Mouse (Mus musculus): Measurements from ENCODE around the gene Sesn1. TPM values are rescaled to one million over a fixed set of nuclear protein-coding genes. Genes with fewer than 3 reads are reported as not detected.

Gene Sesn1
- total and polyA plus RNA-seq, 3 experiments, result 11.7 TPM; not detected in 1

- DNase-seq (ENCODE audit: low read depth, low spot score), result no peak
- no peaks in the 10 kb centered on the region for H3K27me3 ChIP-seq (ENCODE audit: control insufficient read depth in 1 of 2, insufficient read depth in 2 of 2, low read length in 2 of 2)
- H3K27ac ChIP-seq (ENCODE audit: control insufficient read depth, low read depth, low read length), result no peak overlapping the region
- TF ChIP-seq CHD1 (IDR thresholded peaks at IDR 0.05; ENCODE audit: low read depth, low read length), result no peak
- no peak for TF ChIP-seq MEF2A (IDR thresholded peaks at IDR 0.05; ENCODE audit: extremely low read depth, insufficient replicate concordance, low read depth, low read length, poor library complexity, severe bottlenecking)
- TF ChIP-seq RCOR1 (IDR thresholded peaks at IDR 0.05; ENCODE audit: low read depth, low read length), result no peak
- TF ChIP-seq CHD2 (IDR thresholded peaks at IDR 0.05; ENCODE audit: low read length), result no peak
- no peak for TF ChIP-seq EP300 (IDR thresholded peaks at IDR 0.05; ENCODE audit: low read depth in 1 of 2, low read length in 2 of 2)
- no peak for TF ChIP-seq HCFC1 (IDR thresholded peaks at IDR 0.05; ENCODE audit: low read depth, low read length)
- no peak for TF ChIP-seq USF2 (IDR thresholded peaks at IDR 0.05; ENCODE audit: borderline replicate concordance in 1 of 2, insufficient read depth in 1 of 2, low read depth in 1 of 2, low read length in 2 of 2)
- TF ChIP-seq TCF12 (IDR thresholded peaks at IDR 0.05; ENCODE audit: low read depth, low read length), result no peak
- TF ChIP-seq POLR2AphosphoS2 (IDR thresholded peaks at IDR 0.05; ENCODE audit: low read length), result no peak
- TF ChIP-seq POLR2A (IDR thresholded peaks at IDR 0.05; ENCODE audit: control insufficient read depth in 1 of 2, insufficient read depth in 1 of 2, low read depth in 1 of 2, low read length in 2 of 2, poor library complexity in 1 of 2), result no peak
- no peak for TF ChIP-seq SIN3A (IDR thresholded peaks at IDR 0.05; ENCODE audit: low read length)
- TF ChIP-seq KAT2A (conservative IDR thresholded peaks at IDR 0.05; ENCODE audit: low read depth, low read length), result no peak
- TF ChIP-seq MYC (IDR thresholded peaks at IDR 0.05; ENCODE audit: low read depth, low read length), result no peak
- no peaks in the 10 kb centered on the region for H3K9me3 ChIP-seq (replicated peaks; ENCODE audit: insufficient read depth, low read length)
- no peaks in the 10 kb centered on the region for H3K36me3 ChIP-seq (ENCODE audit: control insufficient read depth in 1 of 2, insufficient read depth in 2 of 2, low read length in 2 of 2)
- no peaks in the 10 kb centered on the region for H3K4me1 ChIP-seq (ENCODE audit: control insufficient read depth in 1 of 2, insufficient read depth in 2 of 2, low read length in 2 of 2)
- no peak overlapping the region for H3K9ac ChIP-seq (ENCODE audit: control insufficient read depth, low read depth, low read length, poor library complexity, severe bottlenecking)
- no peak overlapping the region for H3K4me3 ChIP-seq (ENCODE audit: control insufficient read depth in 1 of 2, insufficient read depth in 1 of 2, low read depth in 2 of 2, low read length in 2 of 2)
- H3K79me2 ChIP-seq (ENCODE audit: control insufficient read depth, insufficient read depth, low read length, poor library complexity), result no peaks in the 10 kb centered on the region; the same call in 1 of the 2 replicates
Measured at GRCm38 (mm10) chr10:41838911-41839310, 29.2 kb downstream of the Sesn1 start.

DNA sequence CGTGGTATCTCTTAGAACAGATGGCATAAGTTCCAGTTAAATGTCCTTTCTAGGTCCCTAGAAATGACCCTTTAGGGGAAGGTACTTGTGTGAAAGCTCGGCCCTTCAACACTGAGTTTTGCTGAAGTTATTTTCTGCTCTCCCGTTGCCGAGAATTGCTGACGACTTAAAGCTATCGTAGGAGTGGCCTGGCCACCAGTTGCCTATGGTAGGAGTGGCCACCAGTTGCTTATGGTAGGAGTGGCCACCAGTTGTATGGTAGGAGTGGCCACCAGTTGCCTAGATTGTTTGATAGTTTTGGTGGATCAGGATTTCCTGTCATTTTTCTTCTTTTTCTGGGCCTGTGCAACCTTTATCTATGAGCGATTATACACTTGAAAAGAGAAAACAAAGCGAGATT is 38.0 kb downstream of the Sesn1 start:
- no peak for DNase-seq (ENCODE audit: low read depth, low spot score)
- Histone ChIP-seq H3K9ac (ENCODE audit: control insufficient read depth, low read depth, low read length, poor library complexity, severe bottlenecking) (no peak overlapping the region), H3K4me3 (ENCODE audit: control insufficient read depth in 1 of 2, insufficient read depth in 1 of 2, low read depth in 2 of 2, low read length in 2 of 2) (no peak overlapping the region), H3K27me3 (ENCODE audit: control insufficient read depth in 1 of 2, insufficient read depth in 2 of 2, low read length in 2 of 2) (no peaks in the 10 kb centered on the region), H3K79me2 (ENCODE audit: control insufficient read depth, insufficient read depth, low read length, poor library complexity) (no peaks in the 10 kb centered on the region), H3K4me1 (ENCODE audit: control insufficient read depth in 1 of 2, insufficient read depth in 2 of 2, low read length in 2 of 2) (peaks cover 3 to 6% of the 10 kb centered on the region in 2 experiments; a peak in 1 of 4 replicates), H3K9me3 (replicated peaks; ENCODE audit: insufficient read depth, low read length) (no peaks in the 10 kb centered on the region), H3K36me3 (ENCODE audit: control insufficient read depth in 1 of 2, insufficient read depth in 2 of 2, low read length in 2 of 2) (peaks cover 0 to 8% of the 10 kb centered on the region in 2 experiments; a peak in 2 of 4 replicates), H3K27ac (ENCODE audit: control insufficient read depth, low read depth, low read length) (no peak overlapping the region)
- TF ChIP-seq SMC3 (IDR thresholded peaks at IDR 0.05; ENCODE audit: low read depth, low read length), result no peak

GRCm38 (mm10) chr10:41848721-41849120 is 39.0 kb downstream of the Sesn1 start:
- no peak overlapping the region for H3K27ac ChIP-seq (ENCODE audit: control insufficient read depth, low read depth, low read length)
- H3K27me3 ChIP-seq (ENCODE audit: control insufficient read depth in 1 of 2, insufficient read depth in 2 of 2, low read length in 2 of 2), result no peaks in the 10 kb centered on the region
- H3K4me1 ChIP-seq (ENCODE audit: control insufficient read depth in 1 of 2, insufficient read depth in 2 of 2, low read length in 2 of 2), result peaks cover 3 to 6% of the 10 kb centered on the region in 2 experiments; a peak in 1 of 4 replicates
- peaks cover 0 to 8% of the 10 kb centered on the region in 2 experiments; a peak in 2 of 4 replicates for H3K36me3 ChIP-seq (ENCODE audit: control insufficient read depth in 1 of 2, insufficient read depth in 2 of 2, low read length in 2 of 2)
- H3K79me2 ChIP-seq (ENCODE audit: control insufficient read depth, insufficient read depth, low read length, poor library complexity), result no peaks in the 10 kb centered on the region
- peak; percentile 67 for DNase-seq (ENCODE audit: low read depth, low spot score)
- no peak overlapping the region for H3K9ac ChIP-seq (ENCODE audit: control insufficient read depth, low read depth, low read length, poor library complexity, severe bottlenecking)
- no peaks in the 10 kb centered on the region for H3K9me3 ChIP-seq (replicated peaks; ENCODE audit: insufficient read depth, low read length)
- H3K4me3 ChIP-seq (ENCODE audit: control insufficient read depth in 1 of 2, insufficient read depth in 1 of 2, low read depth in 2 of 2, low read length in 2 of 2), result no peak overlapping the region
- no peak for TF ChIP-seq USF2 (IDR thresholded peaks at IDR 0.05; ENCODE audit: borderline replicate concordance in 1 of 2, insufficient read depth in 1 of 2, low read depth in 1 of 2, low read length in 2 of 2)
- peak; percentile 19 to 36; a peak in 2 of 4 replicates for TF ChIP-seq EP300 (IDR thresholded peaks at IDR 0.05; ENCODE audit: low read depth in 1 of 2, low read length in 2 of 2)
- TF ChIP-seq POLR2A (IDR thresholded peaks at IDR 0.05; ENCODE audit: control insufficient read depth in 1 of 2, insufficient read depth in 1 of 2, low read depth in 1 of 2, low read length in 2 of 2, poor library complexity in 1 of 2), result no peak
- peak; percentile 36; the same call in 1 of the 2 replicates for TF ChIP-seq RCOR1 (IDR thresholded peaks at IDR 0.05; ENCODE audit: low read depth, low read length)
- TF ChIP-seq ELF1 (IDR thresholded peaks at IDR 0.05; ENCODE audit: low read depth, low read length), result no peak
- TF ChIP-seq JUND (IDR thresholded peaks at IDR 0.05; ENCODE audit: low read depth, low read length), result no peak
- TF ChIP-seq UBTF (IDR thresholded peaks at IDR 0.05; ENCODE audit: borderline replicate concordance, insufficient read depth, low read depth, low read length), result no peak
- TF ChIP-seq MXI1 (IDR thresholded peaks at IDR 0.05; ENCODE audit: low read depth, low read length), result no peak
- no peak for TF ChIP-seq MYB (IDR thresholded peaks at IDR 0.05; ENCODE audit: low read depth, low read length)
- TF ChIP-seq E2F4 (IDR thresholded peaks at IDR 0.05; ENCODE audit: borderline replicate concordance, low read depth, low read length), result no peak
- TF ChIP-seq ZC3H11A (IDR thresholded peaks at IDR 0.05; ENCODE audit: low read depth, low read length), result no peak
- peak; percentile 62; the same call in 1 of the 2 replicates for TF ChIP-seq GATA1 (IDR thresholded peaks at IDR 0.05; ENCODE audit: low read depth, low read length)
- no peak for TF ChIP-seq CHD2 (IDR thresholded peaks at IDR 0.05; ENCODE audit: low read length)
- TF ChIP-seq MAZ (IDR thresholded peaks at IDR 0.05; ENCODE audit: low read depth, low read length), result no peak
- TF ChIP-seq POLR2AphosphoS5 (IDR thresholded peaks at IDR 0.05; ENCODE audit: borderline replicate concordance, low read depth, low read length), result no peak
- peak; percentile 56 for TF ChIP-seq TAL1 (IDR thresholded peaks at IDR 0.05; ENCODE audit: low read length)
- no peak for TF ChIP-seq SIN3A (IDR thresholded peaks at IDR 0.05; ENCODE audit: low read length)

All from MEL (cell line).